Mouse (Mus musculus) T-helper 17 cell (primary cell): ENCODE results near the gene Diaph2.
"Not testable (repeated sequence)": the region's sequence is repeated elsewhere in the genome, so short reads cannot be mapped to it uniquely, and the experiment has no call there.

Source experiments
- in situ Hi-C, 2 experiments: fragments of 300-600 bp; cut with MboI, MseI; formaldehyde crosslinking; loops; 1 replicate in 1 of 2; 2 replicates in 1 of 2; pipeline ENCODE4 v1.15.1; 2025; ENCODE audit warnings: high pct_unique_total_duplicates in 2 of 2

Gene Diaph2

DNA sequence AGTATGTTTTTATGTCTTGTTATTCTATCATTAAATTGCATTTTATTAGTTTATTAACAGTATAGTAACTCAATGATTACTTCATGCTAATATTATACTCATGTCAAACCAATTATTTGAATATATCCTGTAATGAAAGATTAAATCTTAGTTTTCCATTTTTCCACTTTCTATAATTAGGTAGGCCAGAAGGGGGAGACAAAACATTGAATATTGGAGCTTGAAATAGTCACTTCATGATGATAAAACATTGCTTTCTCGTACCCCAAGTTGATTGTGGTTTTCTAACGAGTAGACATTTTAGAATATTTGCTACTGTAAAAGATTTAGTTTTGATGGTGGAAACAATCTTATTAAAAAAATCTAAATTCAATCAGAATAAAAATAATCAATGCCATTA, 82.4 kb downstream of the Diaph2 start:
- in situ Hi-C loops: no loop called here

- in situ Hi-C loops: no loop called here
Measured at GRCm38 (mm10) chrX:129833887-129834286, 84.3 kb downstream of the Diaph2 start.

DNA sequence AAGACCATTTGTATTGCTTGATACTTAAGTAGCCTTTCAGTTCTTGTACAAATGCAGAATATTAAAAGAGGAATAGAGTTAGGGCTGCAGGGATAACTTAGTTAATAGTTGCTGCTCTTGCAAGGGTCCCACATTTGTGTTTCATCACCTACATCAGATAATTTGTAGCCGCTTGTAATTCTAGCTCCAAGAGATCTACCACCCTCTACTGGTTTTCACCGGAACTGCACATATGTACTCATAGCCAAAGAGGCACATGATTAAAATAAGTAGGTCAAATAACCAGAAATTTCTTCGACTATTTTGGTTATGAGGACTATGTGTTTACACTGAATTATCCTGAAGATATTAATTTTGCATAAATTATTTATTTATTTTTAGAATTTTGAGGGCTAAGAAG, 134.9 kb downstream of the Diaph2 start:
- in situ Hi-C loops: loop anchor here in 1 of 2 experiments (25.0 kb wide), 1 partner anchor 572 kb away; no protein-coding TSS in a partner anchor

GRCm38 (mm10) chrX:129925806-129926205, 176.3 kb downstream of the Diaph2 start:
- in situ Hi-C loops: no loop called here

DNA sequence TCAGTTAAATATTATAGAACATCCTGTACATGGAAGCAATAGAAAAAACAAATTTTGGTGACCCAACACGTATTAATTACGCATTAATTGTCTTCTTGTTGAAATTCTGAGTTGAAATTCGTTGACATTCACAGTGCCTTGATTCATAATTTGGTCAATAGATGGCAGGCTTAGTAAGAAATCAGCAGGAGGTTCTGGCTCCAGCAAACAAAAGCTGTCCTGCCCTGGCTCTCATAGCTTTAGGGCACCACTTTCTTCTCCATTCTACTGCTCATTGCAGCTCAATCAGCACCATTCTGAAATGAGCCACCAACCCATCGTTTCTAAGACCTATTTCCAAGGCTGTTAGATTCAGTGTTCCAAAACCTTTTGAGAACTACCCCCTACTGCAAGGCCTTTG, 225.3 kb downstream of the Diaph2 start:
- in situ Hi-C loops: no loop called here

DNA sequence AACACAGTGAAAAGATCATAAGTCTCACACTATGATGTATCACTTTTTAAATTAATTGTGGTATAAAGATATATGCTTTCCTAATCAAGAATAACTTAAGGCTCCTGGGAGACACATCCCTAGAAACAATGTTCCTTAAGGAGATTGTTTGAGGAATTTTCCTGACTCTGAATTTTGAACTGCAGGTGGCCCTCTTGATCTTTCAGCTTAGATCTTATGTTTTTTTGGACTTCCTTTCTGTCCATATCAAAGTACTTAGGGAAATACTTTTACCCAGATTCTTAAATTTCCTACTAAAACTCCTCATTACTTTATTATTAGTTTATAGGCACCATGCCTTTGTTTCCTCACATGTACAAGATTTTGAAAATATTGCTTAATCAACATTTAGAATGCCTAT, 258.7 kb downstream of the Diaph2 start:
- in situ Hi-C loops: no loop called here

DNA sequence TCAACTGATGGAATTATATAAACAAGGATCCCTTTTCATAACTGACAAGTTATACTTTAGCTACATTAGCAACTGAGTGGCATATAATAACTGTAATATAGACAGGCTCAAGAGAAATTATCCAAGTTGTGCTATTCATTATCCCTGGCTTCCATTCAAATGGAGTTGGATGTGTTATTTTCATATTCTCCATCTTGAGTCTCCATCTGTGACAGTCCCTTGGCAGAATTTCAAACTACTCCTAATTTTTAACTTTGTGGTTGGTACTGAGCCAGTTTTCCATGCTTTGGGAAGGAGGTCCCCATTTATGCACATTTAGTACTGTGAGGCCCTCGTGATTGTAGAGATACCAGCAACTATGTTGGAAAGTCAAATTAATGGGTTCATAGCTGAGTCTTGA, 270.2 kb downstream of the Diaph2 start:
- in situ Hi-C loops: loop anchor here in 1 of 2 experiments (10.0 kb wide), 1 partner anchor 1545 kb away; no protein-coding TSS in a partner anchor

DNA sequence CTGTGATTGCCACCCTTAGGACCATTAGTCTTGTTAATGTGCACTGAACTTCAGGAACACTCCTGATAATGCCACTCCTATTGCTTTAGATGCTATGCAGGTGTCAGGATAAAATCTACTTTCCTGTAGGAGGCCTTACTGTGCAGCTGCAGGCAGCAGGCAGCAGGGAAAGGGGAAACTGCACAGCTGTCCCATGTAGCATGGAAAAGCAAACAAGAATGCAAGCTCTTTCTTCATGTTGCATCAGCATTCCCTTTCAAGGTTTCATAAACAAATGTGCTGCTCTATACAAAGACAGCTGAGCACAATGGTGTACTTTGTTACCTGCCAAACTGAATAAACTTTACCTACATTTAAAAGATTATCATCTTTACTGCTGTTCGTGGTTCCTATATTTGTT, 295.0 kb downstream of the Diaph2 start:
- in situ Hi-C loops: no loop called here

DNA sequence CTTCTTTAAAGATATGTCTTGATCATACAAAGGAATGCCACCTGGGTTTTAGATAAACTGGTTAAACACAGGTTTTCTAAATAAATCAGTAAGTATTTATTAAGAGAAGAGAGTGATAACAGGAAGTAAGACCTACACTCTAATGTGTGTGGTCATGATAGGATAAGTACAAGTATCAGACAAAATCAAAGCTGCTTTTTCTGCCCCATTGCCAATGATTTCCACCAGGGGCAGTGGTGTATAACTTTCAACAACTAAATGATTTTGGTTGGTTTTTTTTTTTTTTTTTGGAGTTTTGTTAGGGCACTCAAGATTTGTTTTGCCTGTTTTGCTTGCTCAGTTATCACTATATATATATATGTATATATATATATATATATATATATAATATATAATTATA, 399.7 kb downstream of the Diaph2 start:
- in situ Hi-C loops: no loop called here

DNA sequence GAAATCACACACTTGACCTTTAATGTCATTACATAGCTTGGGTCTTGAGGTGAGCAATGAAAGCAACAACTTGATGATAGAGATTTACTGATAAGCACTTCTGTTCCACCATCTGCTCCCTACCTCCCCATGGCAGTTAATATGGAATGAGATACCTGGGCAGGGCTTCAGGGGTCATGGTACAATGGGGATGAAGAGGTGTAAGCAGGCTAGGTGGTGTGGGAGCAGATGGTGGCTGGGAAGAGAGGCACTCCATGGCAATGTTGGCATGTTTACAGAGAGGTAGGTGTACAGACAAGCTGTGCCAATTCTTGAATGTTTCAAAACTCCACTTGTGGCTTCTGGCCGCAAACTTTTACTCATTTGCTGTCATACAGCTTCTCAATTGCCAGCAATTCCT, 402.6 kb downstream of the Diaph2 start:
- in situ Hi-C loops: no loop called here

DNA sequence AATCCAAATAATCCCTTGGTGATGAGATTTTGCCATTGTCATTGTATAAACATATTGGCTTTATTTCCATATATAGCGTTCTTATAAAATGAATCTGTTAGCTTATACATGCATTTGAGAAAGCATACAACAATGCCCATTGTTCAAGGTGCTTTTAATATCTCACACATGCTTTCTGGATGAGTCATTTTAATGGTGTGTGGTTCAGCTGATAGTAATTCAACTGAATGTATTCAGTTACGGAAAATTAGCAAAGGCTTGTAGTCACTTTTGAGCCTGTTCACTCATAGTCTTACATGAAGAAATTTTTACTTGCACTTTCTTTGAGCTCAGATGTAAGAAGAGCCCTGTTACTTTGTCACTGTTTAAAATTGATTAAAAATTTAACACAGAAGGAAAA, 423.6 kb downstream of the Diaph2 start:
- in situ Hi-C loops: no loop called here

GRCm38 (mm10) chrX:130187891-130188290, 438.3 kb downstream of the Diaph2 start:
- in situ Hi-C loops: no loop called here

- in situ Hi-C loops: no loop called here
Measured at GRCm38 (mm10) chrX:130188449-130188848, 438.9 kb downstream of the Diaph2 start.

GRCm38 (mm10) chrX:130189250-130189649, 439.7 kb downstream of the Diaph2 start:
- in situ Hi-C loops: no loop called here

DNA sequence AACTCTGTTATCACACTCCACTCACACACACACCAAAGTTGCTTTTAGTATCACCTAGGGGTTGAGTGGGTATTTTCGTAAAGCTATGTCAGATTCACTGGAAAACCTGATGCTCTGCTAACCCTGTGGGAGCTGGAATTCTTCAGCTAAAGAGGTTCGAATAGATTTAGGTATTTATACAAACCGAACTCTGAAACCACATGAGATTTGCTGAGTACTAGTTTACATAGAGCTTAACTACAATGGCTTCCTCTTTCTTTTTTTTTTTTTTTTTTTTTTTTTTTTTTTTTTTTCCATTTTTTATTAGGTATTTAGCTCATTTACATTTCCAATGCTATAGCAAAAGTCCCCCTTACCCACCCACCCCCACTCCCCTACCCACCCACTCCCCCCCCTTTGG, 447.9 kb downstream of the Diaph2 start:
- in situ Hi-C loops: not testable (repeated sequence)

- in situ Hi-C loops: no loop called here
Measured at GRCm38 (mm10) chrX:130205243-130205642, 455.7 kb downstream of the Diaph2 start.

GRCm38 (mm10) chrX:130212227-130212626, 462.7 kb downstream of the Diaph2 start:
- in situ Hi-C loops: no loop called here

GRCm38 (mm10) chrX:130212759-130213158, 463.2 kb downstream of the Diaph2 start:
- in situ Hi-C loops: no loop called here

- in situ Hi-C loops: no loop called here
Measured at GRCm38 (mm10) chrX:130230045-130230444, 480.5 kb downstream of the Diaph2 start.

DNA sequence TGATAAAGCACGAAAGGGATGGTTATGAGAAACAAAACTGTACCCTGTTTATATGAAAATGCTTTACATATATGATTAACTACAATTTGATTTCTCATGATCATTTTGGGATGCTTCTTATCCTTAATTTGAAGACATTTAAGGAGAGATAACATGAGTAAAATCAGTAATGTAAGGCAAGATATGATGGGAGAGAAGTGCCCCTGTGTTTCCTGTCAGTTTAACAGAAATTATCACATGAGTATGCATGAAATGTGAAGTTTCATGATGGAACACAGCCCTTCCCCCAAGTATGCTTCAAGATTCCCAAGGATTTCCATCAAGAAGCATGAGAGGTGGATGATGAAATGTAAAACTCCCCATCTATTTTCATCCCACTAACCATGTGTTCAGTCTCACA, 485.6 kb downstream of the Diaph2 start:
- in situ Hi-C loops: no loop called here

DNA sequence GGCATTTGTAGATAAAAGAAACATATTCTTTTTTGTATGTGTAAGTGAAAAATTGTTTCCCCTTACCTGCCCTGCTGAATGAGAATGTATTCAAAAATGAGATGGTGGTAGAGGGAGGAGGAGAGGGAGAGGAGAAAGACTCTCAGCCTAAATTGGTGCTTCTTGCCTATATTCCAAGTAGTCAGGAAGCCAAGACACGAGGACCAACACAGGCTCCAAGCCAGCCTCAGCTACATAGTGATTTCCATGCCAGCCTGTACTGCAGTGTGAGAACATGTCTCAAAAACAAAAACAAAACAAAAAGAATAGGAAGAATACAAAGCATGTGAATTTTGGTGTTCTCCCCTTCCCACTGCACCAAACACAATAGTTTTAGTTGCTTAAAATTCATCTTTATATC, 497.1 kb downstream of the Diaph2 start:
- in situ Hi-C loops: no loop called here

- in situ Hi-C loops: no loop called here
Measured at GRCm38 (mm10) chrX:130253664-130254063, 504.1 kb downstream of the Diaph2 start.

DNA sequence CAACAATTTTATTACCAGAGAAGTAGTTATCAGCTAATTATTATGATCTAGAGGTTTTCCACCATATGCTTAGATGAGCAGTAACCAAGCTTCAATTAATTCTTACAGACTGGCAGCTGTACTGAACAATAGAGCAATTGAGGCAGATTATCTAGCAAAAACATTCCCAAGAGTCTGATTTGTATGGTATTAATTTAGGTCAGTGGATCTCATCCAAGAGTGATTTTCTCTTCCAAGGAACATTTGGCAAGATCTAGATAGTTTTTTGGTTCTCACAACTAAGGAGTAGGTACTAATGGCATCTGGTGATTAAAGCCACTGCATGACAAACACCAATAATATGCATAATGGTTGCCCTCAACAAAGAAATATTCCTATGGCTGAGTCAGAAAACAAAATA, 516.2 kb downstream of the Diaph2 start:
- in situ Hi-C loops: no loop called here

GRCm38 (mm10) chrX:130279144-130279543, 529.6 kb downstream of the Diaph2 start:
- in situ Hi-C loops: no loop called here
